Mouse (Mus musculus): ENCODE measurements at regions not wholly inside any gene's neighbourhood (a gene's known extent, or its start where the extent isn't known, plus 50 kb on each side); places are given as distances from the start of the nearest gene placed in this dataset.

DNA sequence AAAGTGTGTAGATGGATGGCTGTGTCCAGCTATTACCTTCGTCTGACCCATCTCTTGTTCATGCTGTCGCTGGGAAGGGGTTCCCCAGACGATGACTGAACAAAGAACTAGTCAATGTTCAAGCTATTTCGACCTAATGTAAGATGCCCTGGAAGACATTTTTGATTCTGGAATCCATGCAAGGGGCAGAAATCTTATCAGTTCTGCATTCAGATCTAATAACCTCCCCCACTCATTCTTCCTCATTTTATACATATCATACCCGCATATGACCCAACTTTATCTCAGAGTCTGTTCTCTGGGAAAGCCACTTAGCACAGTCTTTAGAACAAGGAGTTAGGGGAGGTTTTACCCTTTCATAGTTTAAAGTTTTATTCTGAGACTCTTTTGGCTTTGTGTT is 52.2 kb upstream of the 2310009B15Rik start:
- intact Hi-C loops (cut with DNase I), result no loop called here
- no peak for DNase-seq

DNA sequence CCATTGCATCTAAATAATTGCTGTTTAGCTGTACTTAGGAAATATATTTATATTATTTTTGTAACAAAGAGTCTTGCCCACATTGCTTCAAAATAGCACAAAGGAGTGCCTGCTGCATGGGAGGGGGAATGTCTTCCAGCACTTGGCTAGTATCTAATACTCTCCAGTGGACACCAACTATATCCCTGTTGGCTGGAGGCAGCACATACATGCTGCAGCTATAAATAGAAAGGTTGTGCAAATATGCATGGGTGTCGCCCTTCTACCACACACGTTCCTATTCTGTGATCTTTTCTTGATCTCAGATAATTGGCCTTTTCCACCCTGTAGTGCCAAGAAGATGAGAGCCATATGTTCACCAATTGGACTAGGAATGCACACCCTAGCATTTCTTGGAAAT is 53.0 kb upstream of the 2310009B15Rik start:
- intact Hi-C loops (cut with DNase I), result loop anchor here (5.0 kb wide), 3 partner anchors 52 to 248 kb away; partner anchors contain the start of gene 2310009B15Rik
- no peak for DNase-seq

DNA sequence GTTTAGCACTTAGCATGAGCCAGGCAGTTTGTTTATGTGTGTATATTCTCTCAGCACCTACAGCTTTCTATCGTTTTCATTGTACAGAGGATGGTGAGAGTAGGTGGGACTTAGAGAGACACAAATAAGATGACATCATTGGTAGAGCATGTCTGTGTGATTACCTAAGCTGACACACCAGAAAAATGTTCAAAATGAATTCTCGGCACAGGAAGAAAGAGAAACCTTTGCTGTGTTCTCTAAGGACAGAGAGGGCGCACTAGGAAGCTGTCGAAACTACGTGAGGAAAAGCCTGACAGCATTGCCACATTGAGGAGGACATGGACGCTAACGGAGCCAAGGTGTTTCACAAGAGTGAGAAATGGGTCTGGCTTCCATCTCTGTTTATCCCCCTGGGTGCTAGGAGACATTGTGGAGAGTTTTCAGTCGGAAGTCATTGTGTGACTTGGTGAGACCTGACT is 51.0 kb upstream of the Dennd1b start:
- peak; percentile 58 to 66 for DNase-seq
- intact Hi-C loops (cut with DNase I), result loop anchor here (1.0 to 5.0 kb wide), 4 partner anchors 51 to 245 kb away; partner anchors contain the start of genes 2310009B15Rik and Dennd1b

DNA sequence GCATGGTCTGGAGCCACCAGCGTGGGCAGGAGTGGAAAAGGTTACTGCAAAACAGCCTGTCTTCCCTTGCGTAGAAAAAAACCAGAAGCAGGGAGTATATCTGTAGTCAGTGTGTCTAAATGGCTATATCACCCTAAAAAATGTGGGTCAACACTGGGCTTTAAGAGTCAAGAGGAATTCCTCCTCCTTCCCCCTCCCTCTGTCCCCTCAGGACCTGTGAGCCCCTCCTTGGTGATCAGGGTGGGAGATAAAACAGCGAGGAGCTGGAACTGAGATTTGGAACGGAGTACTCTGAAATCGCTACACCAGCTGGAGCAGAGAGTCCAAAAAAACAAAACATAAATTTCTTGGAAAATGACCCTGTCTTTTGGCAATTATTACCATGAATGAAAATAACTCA is 50.3 kb upstream of the Dennd1b start:
- intact Hi-C loops (cut with DNase I), result loop anchor here (1.0 to 5.0 kb wide), 4 partner anchors 50 to 244 kb away; partner anchors contain the start of genes 2310009B15Rik and Dennd1b
- DNase-seq, result peak; percentile 15 to 55

DNA sequence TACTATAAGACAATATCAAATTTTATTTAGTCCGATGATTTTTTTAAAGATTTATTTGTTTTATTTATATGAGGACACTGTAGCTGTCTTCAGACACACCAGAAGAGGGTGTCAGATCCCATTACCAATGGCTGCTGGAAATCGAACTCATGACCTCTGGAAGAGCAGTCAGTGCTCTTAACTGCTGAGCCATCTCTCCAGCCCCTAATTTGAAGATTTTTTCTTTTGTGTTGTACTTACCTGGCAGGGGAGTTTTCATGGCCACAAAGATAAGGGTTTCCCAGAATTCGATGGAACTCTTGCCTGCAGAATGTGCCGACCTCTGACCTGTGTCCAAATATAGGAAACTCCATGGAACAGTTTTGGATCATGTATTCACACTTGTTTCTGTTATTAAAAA is 49.8 kb upstream of the Dennd1b start:
- no peak for DNase-seq
- intact Hi-C loops (cut with DNase I), result loop anchor here (5.0 kb wide), 3 partner anchors 56 to 244 kb away; partner anchors contain the start of gene 2310009B15Rik

All from heart, postnatal 36 days (tissue).